Mouse (Mus musculus): ENCODE data around the gene Ube2j2.

The Ube2j2 gene

GRCm38 (mm10) chr4:155943534-155944249 is at the start of gene Ube2j2:
TSS of gene Ube2j2 (plus strand) at chr4:155943831.
- DNase-seq (ENCODE audit: low spot score) = peak; percentile 95

GRCm38 (mm10) chr4:155894311-155894881 is 49.2 kb upstream of the Ube2j2 start:
- DNase-seq (ENCODE audit: low spot score) = peak; percentile 79

- peak; percentile 49 for DNase-seq (ENCODE audit: low spot score)
Measured at GRCm38 (mm10) chr4:155895216-155895615, 48.4 kb upstream of the Ube2j2 start.

- peak; percentile 2 for DNase-seq (ENCODE audit: low spot score)
Measured at GRCm38 (mm10) chr4:155895826-155896225, 47.8 kb upstream of the Ube2j2 start.

- no peak for DNase-seq (ENCODE audit: low spot score)
Measured at GRCm38 (mm10) chr4:155896461-155896860, 47.2 kb upstream of the Ube2j2 start.

DNA sequence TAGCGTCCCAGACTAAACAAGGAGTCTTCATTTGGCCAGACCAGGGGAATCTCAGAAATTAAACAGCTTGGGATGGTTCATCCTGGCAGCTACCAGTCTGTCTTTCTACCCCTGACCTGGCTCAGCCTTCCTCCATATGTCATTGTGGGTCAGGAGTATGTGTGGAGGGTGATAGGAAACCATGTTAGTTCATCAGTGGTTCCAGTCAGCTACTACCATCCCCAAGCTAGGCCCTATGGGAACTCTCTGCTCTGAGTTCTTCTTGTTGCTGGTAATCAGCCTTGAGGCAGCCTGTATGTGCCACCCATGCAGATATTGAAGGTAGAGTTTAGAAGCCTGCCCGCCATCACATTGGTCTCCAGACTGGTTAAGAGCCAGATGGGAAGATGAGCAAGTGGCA is 45.3 kb upstream of the Ube2j2 start:
- DNase-seq (ENCODE audit: low spot score) = no peak

DNA sequence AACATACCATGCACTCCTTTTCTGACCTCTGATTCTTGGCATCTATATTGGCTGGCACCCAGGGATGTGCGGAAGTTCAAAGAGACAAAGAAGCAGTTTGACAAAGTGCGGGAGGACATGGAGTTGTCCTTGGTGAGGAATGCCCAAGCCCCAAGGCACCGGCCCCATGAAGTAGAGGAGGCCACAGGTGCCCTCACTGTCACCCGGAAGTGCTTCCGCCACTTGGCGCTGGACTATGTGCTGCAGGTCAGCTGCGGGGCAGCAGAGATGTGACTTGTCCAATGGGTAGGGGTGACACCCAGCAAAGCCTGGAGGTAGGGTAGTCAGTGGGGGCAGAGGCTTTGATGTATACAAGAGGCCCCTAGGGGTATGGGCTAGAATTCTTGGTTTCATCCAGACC is 44.3 kb upstream of the Ube2j2 start:
- DNase-seq (ENCODE audit: low spot score) = peak; percentile 2

- DNase-seq (ENCODE audit: low spot score) = peak; percentile 2
Measured at GRCm38 (mm10) chr4:155901205-155901604, 42.4 kb upstream of the Ube2j2 start.

DNA sequence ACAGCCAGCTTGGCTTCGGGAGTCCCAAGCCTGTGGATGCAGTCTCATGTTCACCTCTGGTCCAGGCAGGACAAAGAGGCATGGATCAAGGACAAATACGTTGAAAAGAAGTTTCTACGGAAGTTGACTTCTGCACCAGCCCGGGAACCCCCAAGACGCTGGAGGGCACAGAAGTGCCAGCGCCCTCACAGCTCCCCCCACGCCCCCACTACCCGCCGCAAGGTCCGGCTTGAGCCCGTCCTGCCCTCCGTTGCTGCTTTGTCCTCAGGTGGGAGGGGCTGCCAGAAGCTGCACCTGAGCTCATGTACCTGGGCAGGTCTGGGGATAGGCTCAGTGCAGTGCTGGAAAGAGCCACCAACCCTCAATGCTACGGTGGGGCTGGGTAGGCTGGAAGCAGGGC is 40.4 kb upstream of the Ube2j2 start:
- DNase-seq (ENCODE audit: low spot score) = no peak

DNA sequence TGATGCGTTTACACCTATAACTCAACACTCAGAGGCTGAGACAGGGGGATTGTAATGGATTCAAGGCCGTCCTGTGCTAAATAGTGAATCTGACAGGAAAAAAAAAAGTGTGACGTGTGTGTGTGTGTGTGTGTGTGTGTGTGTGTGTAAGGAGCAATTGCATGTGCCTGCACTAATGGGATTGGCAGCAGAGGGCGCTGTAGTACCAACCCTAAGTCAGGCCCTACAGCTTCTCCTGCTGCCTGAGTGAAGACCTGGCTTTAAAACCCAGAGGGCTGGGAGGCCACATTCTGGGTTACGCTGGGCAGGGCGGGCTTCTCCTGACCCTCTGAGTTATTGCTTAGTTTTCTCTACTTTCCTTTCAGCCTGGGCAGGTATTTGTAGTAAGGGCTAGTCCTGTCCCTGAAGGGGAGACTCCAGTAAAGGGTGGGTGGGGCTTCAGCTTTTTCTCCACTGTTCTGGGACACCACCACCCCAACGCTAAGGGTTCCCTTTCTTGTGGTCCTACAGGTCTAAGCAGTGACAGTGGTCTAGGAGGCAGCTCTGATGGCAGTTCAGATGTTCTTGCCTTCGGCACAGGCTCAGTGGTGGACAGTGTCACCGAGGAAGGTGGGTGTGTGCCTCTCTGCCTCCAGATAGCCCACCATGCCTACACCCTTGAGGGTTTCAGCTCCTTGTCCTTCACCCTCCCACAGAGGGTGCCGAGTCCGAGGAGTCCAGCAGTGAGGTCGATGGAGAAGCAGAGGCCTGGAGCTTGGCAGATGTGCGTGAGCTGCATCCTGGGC is 39.1 kb upstream of the Ube2j2 start:
- DNase-seq (ENCODE audit: low spot score) = peak; percentile 3

- peak; percentile 2 for DNase-seq (ENCODE audit: low spot score)
Measured at GRCm38 (mm10) chr4:155905634-155906033, 38.0 kb upstream of the Ube2j2 start.

- peak; percentile 1 for DNase-seq (ENCODE audit: low spot score)
Measured at GRCm38 (mm10) chr4:155906125-155906524, 37.5 kb upstream of the Ube2j2 start.

GRCm38 (mm10) chr4:155907003-155907402 is 36.6 kb upstream of the Ube2j2 start:
- DNase-seq (ENCODE audit: low spot score) = no peak

DNA sequence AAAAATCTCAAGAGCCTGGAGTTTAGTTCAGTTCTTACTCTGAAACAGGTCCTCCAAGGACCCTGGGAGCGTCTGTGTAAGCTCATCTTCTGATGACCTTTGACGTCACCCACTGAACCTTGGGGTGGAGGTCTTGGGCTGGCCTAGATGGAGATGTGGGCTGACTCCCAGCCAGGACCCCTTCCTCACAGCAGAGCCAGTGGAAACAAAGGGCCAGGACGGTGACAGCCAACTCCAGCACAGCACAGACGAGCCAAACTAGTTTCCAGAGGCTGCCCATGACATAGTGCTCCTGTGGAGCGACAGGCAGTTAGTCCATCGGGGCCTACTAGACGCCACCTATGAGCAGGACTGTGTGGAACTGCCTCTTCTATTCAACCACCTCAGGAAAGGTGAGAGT is 35.4 kb upstream of the Ube2j2 start:
- DNase-seq (ENCODE audit: low spot score) = no peak

GRCm38 (mm10) chr4:155908751-155909150 is 34.9 kb upstream of the Ube2j2 start:
- no peak for DNase-seq (ENCODE audit: low spot score)

DNA sequence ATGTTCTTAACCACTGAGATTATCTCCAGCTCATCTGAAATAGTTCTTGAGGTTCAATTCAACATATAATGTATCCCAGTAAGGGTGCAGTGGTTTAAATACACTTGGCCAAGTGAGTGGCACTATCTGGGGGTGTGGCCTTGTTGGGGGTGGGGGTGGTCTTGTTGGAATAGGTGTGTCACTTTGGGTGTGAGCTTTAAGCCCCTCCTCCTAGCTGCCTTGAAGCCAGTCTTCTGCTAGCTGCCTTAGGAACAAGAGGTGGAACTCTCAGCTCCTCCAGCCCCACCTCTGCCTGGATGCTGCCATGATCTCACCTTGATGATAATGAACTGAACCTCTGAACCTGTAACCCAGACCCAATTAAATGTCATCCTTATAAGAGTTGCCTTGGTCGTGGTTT is 11.6 kb upstream of the Ube2j2 start:
- DNase-seq (ENCODE audit: low spot score) = no peak

GRCm38 (mm10) chr4:155943049-155943452 is 580 bp upstream of the Ube2j2 start:
- peak; percentile 28 for DNase-seq (ENCODE audit: low spot score)

- DNase-seq (ENCODE audit: low spot score) = no peak
Measured at GRCm38 (mm10) chr4:155944271-155944670, 640 bp downstream of the Ube2j2 start.

- DNase-seq (ENCODE audit: low spot score) = no peak
Measured at GRCm38 (mm10) chr4:155947094-155947493, 3.5 kb downstream of the Ube2j2 start.

GRCm38 (mm10) chr4:155955491-155955890 is 11.9 kb downstream of the Ube2j2 start:
- DNase-seq (ENCODE audit: low spot score) = no peak

DNA sequence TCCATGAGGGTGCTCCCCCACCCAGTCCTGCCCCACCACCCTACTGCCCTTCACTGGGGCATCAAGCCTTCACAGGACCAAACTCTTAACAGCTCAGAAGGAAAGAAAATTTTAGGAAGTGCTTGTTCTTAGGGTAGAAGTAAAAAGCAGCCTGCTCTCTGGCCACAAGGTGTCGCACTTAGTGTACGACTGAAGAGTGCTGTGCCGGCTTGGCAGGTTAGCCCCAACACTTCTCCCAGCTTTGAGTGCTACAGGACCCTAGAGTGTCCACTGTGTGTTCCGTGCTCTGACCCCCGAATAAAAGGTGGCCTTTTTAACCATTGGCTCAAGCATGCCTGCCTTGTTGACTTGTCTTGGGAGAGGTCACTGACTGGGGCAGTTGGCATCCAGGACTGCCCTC is 15.6 kb downstream of the Ube2j2 start:
- peak; percentile 65 for DNase-seq (ENCODE audit: low spot score)

DNA sequence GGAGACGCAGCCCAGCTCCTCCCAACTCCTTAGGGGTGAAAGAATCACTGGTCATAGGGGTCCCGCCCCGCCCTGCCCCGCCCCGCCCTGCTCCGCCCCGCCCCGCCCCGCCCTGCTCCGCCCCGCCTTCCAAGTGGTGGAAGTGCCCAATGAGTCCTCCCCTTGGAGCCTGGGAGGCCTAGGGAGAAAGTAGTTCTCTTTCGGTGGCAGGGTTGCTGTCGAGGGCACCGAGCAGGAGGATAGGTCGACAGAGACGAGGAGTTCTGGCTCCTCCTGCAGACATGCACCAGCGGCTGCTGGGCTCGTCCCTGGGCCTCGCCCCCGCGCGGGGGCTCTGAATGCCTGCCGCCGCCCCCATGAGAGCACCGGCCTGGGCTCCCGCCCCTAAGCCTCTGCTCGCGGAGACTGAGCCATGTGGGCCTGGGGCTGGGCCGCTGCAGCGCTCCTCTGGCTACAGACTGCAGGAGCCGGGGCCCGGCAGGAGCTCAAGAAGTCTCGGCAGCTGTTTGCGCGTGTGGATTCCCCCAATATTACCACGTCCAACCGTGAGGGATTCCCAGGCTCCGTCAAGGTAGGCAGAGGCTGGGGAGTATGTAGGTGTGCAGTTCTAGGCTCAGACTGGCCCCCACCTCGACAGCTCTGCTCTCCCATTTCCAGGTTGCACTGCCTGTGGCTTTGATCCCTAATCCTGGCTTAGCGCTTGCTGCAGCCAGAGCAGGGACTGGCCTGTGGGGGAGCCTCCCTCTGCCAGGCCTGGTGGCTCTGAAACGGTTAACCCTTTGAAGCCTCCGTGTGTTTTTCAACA is 18.7 kb downstream of the Ube2j2 start, which contains the start of gene C1qtnf12:
C1qtnf12 (plus strand) TSS at position 152 of the 805 bp plus-strand sequence.
- peak; percentile 24 for DNase-seq (ENCODE audit: low spot score)
